Mouse (Mus musculus): ENCODE data around the gene Ptk6. TPM values are rescaled to one million over a fixed set of nuclear protein-coding genes. Genes with fewer than 3 reads are reported as not detected.

Ptk6 gene
- polyA plus RNA-seq, 1 experiment from 2014 or later, result 0.04 TPM

DNA sequence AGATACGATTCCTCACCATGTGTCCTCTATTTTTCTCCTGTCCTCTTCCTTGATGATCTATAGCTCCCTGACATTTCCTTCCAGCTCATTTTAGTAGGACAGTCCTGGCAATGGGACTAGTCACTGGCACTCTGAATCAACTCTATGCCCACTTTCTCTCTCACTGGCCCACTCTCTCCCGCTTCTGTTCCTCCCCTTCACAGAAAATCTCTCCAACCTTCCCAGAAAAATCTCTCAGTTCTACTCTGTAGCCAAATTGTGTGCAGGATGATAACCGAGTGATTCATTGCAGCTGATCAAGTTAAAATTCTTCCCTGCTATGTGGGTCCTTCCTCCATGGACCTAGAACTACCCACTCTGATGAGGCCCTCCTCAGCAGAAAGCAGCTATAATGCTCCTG, 27.9 kb downstream of the Ptk6 start:
- no peak for ATAC-seq (ENCODE audit: insufficient number of reproducible peaks, low FRiP score, low TSS enrichment, low read depth)
- H3K9me3 ChIP-seq (ENCODE audit: control insufficient read depth, low read length), result no peaks in the 10 kb centered on the region
- no peaks in the 10 kb centered on the region for H3K36me3 ChIP-seq (ENCODE audit: control insufficient read depth, insufficient read depth, low read length)
- H3K27ac ChIP-seq (replicated peaks; ENCODE audit: low read depth, low read length), result no peak overlapping the region
- no peak for DNase-seq (ENCODE audit: low spot score)
- 88% methylated on average over 3 of the region's 3 CpGs for WGBS
- no peak overlapping the region for H3K4me3 ChIP-seq (ENCODE audit: low read depth, low read length)
- no peaks in the 10 kb centered on the region for H3K27me3 ChIP-seq (ENCODE audit: control insufficient read depth, insufficient read depth, low read length)
- H3K4me2 ChIP-seq (ENCODE audit: low read depth, severe bottlenecking), result no peak overlapping the region
- no peak overlapping the region for H3K9ac ChIP-seq (ENCODE audit: low read length)
- no peaks in the 10 kb centered on the region for H3K4me1 ChIP-seq (ENCODE audit: control insufficient read depth, insufficient read depth, low read length)

- H3K4me2 ChIP-seq (ENCODE audit: low read depth, severe bottlenecking), result no peak overlapping the region
- H3K4me1 ChIP-seq (ENCODE audit: control insufficient read depth, insufficient read depth, low read length), result no peaks in the 10 kb centered on the region
- no peak for ATAC-seq (ENCODE audit: insufficient number of reproducible peaks, low FRiP score, low TSS enrichment, low read depth)
- H3K27me3 ChIP-seq (ENCODE audit: control insufficient read depth, insufficient read depth, low read length), result no peaks in the 10 kb centered on the region
- 87% methylated on average over 5 of the region's 5 CpGs for WGBS
- DNase-seq (ENCODE audit: low spot score), result no peak
- H3K9ac ChIP-seq (ENCODE audit: low read length), result no peak overlapping the region
- no peak overlapping the region for H3K27ac ChIP-seq (replicated peaks; ENCODE audit: low read depth, low read length)
- no peaks in the 10 kb centered on the region for H3K36me3 ChIP-seq (ENCODE audit: control insufficient read depth, insufficient read depth, low read length)
- H3K9me3 ChIP-seq (ENCODE audit: control insufficient read depth, low read length), result no peaks in the 10 kb centered on the region
- no peak overlapping the region for H3K4me3 ChIP-seq (ENCODE audit: low read depth, low read length)
Measured at GRCm38 (mm10) chr2:181166469-181166868, 36.1 kb downstream of the Ptk6 start.

GRCm38 (mm10) chr2:181160821-181161220, 41.8 kb downstream of the Ptk6 start:
- H3K9ac ChIP-seq (ENCODE audit: low read length), result no peak overlapping the region
- H3K4me3 ChIP-seq (ENCODE audit: low read depth, low read length), result no peak overlapping the region
- DNase-seq (ENCODE audit: low spot score) (no peak), ATAC-seq (ENCODE audit: insufficient number of reproducible peaks, low FRiP score, low TSS enrichment, low read depth) (no peak)
- H3K9me3 ChIP-seq (ENCODE audit: control insufficient read depth, low read length), result no peaks in the 10 kb centered on the region
- H3K27me3 ChIP-seq (ENCODE audit: control insufficient read depth, insufficient read depth, low read length), result peaks cover 28% of the 10 kb centered on the region
- H3K27ac ChIP-seq (replicated peaks; ENCODE audit: low read depth, low read length), result no peak overlapping the region
- no peak overlapping the region for H3K4me2 ChIP-seq (ENCODE audit: low read depth, severe bottlenecking)
- WGBS, result 76% methylated on average over 4 of the region's 4 CpGs
- H3K36me3 ChIP-seq (ENCODE audit: control insufficient read depth, insufficient read depth, low read length), result no peaks in the 10 kb centered on the region
- 0 out of 2 replicates have a peak, but pooled peaks cover 3% of the 10 kb centered on the region for H3K4me1 ChIP-seq (ENCODE audit: control insufficient read depth, insufficient read depth, low read length)

- WGBS, result 0% methylated on average over 2 of the region's 2 CpGs
- Histone ChIP-seq H3K27ac (replicated peaks; ENCODE audit: low read depth, low read length) (no peak overlapping the region), H3K4me1 (ENCODE audit: control insufficient read depth, insufficient read depth, low read length) (0 out of 2 replicates have a peak, but pooled peaks cover 3% of the 10 kb centered on the region), H3K4me3 (ENCODE audit: low read depth, low read length) (no peak overlapping the region), H3K27me3 (ENCODE audit: control insufficient read depth, insufficient read depth, low read length) (peaks cover 37% of the 10 kb centered on the region), H3K4me2 (ENCODE audit: low read depth, severe bottlenecking) (no peak overlapping the region), H3K9ac (ENCODE audit: low read length) (no peak overlapping the region), H3K9me3 (ENCODE audit: control insufficient read depth, low read length) (no peaks in the 10 kb centered on the region), H3K36me3 (ENCODE audit: control insufficient read depth, insufficient read depth, low read length) (no peaks in the 10 kb centered on the region)
- no peak for DNase-seq (ENCODE audit: low spot score)
- no peak for ATAC-seq (ENCODE audit: insufficient number of reproducible peaks, low FRiP score, low TSS enrichment, low read depth)
Measured at GRCm38 (mm10) chr2:181159771-181160170, 42.8 kb downstream of the Ptk6 start.

DNA sequence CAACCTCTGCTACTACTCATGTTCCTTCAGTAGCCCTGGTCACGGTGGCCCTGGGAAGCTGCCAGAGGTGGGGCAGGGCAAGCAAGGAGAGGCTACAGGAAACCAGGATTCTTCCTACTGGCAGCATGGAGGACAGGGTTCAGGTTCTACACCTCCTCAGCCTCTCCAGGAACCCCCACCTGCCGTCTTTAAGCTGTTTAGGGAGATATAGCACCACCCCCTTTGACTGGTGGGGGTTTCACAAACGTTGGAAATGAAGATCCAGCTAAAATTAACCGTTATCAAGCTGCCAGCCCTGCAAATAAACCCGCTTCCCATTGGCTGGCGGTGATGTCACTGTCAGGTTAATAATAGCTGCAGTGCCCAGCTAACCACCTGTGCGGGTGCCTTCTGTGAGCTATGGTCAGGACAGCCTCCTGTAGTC, 43.5 kb downstream of the Ptk6 start:
- Histone ChIP-seq H3K27me3 (ENCODE audit: control insufficient read depth, insufficient read depth, low read length) (peaks cover 40% of the 10 kb centered on the region), H3K27ac (replicated peaks; ENCODE audit: low read depth, low read length) (no peak overlapping the region), H3K4me3 (ENCODE audit: low read depth, low read length) (no peak overlapping the region), H3K4me2 (ENCODE audit: low read depth, severe bottlenecking) (no peak overlapping the region), H3K4me1 (ENCODE audit: control insufficient read depth, insufficient read depth, low read length) (0 out of 2 replicates have a peak, but pooled peaks cover 3% of the 10 kb centered on the region), H3K36me3 (ENCODE audit: control insufficient read depth, insufficient read depth, low read length) (no peaks in the 10 kb centered on the region), H3K9me3 (ENCODE audit: control insufficient read depth, low read length) (no peaks in the 10 kb centered on the region), H3K9ac (ENCODE audit: low read length) (no peak overlapping the region)
- DNase-seq (ENCODE audit: low spot score), result no peak
- no peak for ATAC-seq (ENCODE audit: insufficient number of reproducible peaks, low FRiP score, low TSS enrichment, low read depth)
- 58% methylated on average over 7 of the region's 7 CpGs for whole genome bisulfite sequencing

DNA sequence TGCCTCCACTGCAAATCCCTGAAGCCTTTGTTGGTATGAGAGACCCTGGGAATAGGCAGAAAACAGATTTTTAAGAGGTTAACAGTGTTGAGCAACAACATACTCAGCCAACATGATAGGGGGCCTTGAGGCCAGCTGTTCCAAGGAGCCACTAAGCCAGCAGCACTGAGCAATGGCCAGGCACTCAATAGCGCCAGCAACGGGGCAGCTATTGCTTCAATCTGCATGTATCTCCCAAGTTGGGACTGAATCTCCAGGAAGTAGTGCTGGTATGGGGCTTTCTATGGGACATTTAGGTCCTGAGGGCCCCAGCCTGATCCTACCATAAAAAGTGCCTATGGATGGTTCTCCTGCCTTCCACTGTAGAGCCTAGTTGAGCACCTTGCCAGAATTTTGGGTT, 44.1 kb downstream of the Ptk6 start:
- DNase-seq (ENCODE audit: low spot score) (no peak), ATAC-seq (ENCODE audit: insufficient number of reproducible peaks, low FRiP score, low TSS enrichment, low read depth) (no peak)
- Histone ChIP-seq H3K9ac (ENCODE audit: low read length) (no peak overlapping the region), H3K9me3 (ENCODE audit: control insufficient read depth, low read length) (no peaks in the 10 kb centered on the region), H3K4me3 (ENCODE audit: low read depth, low read length) (no peak overlapping the region), H3K4me2 (ENCODE audit: low read depth, severe bottlenecking) (no peak overlapping the region), H3K36me3 (ENCODE audit: control insufficient read depth, insufficient read depth, low read length) (no peaks in the 10 kb centered on the region), H3K4me1 (ENCODE audit: control insufficient read depth, insufficient read depth, low read length) (0 out of 2 replicates have a peak, but pooled peaks cover 3% of the 10 kb centered on the region), H3K27ac (replicated peaks; ENCODE audit: low read depth, low read length) (no peak overlapping the region), H3K27me3 (ENCODE audit: control insufficient read depth, insufficient read depth, low read length) (peaks cover 40% of the 10 kb centered on the region)
- WGBS, result 89% methylated on average over 2 of the region's 2 CpGs

DNA sequence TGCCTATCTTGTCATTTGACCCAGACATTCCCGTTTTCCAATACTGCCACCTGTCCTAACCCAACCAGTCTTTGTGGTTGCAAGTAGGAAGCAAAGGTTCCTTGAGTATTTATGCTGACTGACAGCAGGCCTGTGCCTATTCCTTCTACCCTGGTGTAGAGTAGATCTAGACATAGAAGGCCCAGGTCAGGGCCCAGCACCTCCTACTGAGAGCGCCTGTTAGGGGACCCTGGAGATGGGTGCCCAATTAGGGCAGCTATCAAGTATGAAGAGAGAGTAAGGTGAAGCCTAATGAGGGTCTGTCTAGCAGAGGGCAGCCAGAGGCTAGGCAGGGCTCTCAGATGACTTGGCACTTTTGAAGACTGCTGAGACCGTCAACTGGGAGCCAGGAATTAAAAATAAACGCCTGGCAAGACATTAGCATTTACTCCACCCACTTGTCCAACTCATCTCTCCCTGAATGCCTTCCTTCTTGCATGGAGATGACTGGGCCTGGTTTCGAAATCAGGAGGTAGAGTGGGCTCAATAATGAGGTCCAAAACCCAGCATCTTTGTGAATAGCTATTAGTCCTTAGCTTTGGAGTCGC, 44.8 kb downstream of the Ptk6 start:
- Histone ChIP-seq H3K9me3 (ENCODE audit: control insufficient read depth, low read length) (no peaks in the 10 kb centered on the region), H3K36me3 (ENCODE audit: control insufficient read depth, insufficient read depth, low read length) (no peaks in the 10 kb centered on the region), H3K27me3 (ENCODE audit: control insufficient read depth, insufficient read depth, low read length) (peaks cover 40% of the 10 kb centered on the region), H3K27ac (replicated peaks; ENCODE audit: low read depth, low read length) (no peak overlapping the region), H3K4me3 (ENCODE audit: low read depth, low read length) (no peak overlapping the region), H3K9ac (ENCODE audit: low read length) (no peak overlapping the region), H3K4me1 (ENCODE audit: control insufficient read depth, insufficient read depth, low read length) (0 out of 2 replicates have a peak, but pooled peaks cover 3% of the 10 kb centered on the region), H3K4me2 (ENCODE audit: low read depth, severe bottlenecking) (no peak overlapping the region)
- 81% methylated on average over 6 of the region's 6 CpGs for WGBS
- ATAC-seq (ENCODE audit: insufficient number of reproducible peaks, low FRiP score, low TSS enrichment, low read depth), result no peak
- DNase-seq (ENCODE audit: low spot score), result no peak

DNA sequence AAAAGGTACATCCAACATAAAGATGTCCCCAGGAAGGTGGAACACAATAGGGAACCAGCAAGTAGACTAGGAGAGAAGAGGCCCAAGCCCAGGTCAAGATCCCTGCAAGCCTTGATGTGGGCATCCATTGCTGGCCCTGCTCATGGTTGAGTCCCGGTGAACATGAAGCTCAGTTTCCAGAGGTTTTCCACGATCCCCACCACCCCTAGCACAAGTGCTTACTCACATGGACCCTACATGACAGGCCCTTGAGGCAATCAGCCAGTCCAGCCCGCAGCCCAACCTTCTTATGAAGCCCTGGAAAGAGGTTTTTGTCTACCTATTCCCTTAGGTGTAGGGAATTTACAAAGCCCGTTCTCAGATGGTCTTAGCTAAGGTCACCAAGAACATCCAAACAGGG, 45.4 kb downstream of the Ptk6 start:
- Histone ChIP-seq H3K9ac (ENCODE audit: low read length) (no peak overlapping the region), H3K9me3 (ENCODE audit: control insufficient read depth, low read length) (no peaks in the 10 kb centered on the region), H3K36me3 (ENCODE audit: control insufficient read depth, insufficient read depth, low read length) (no peaks in the 10 kb centered on the region), H3K4me1 (ENCODE audit: control insufficient read depth, insufficient read depth, low read length) (0 out of 2 replicates have a peak, but pooled peaks cover 3% of the 10 kb centered on the region), H3K27me3 (ENCODE audit: control insufficient read depth, insufficient read depth, low read length) (peaks cover 40% of the 10 kb centered on the region), H3K4me3 (ENCODE audit: low read depth, low read length) (no peak overlapping the region), H3K4me2 (ENCODE audit: low read depth, severe bottlenecking) (no peak overlapping the region), H3K27ac (replicated peaks; ENCODE audit: low read depth, low read length) (no peak overlapping the region)
- 75% methylated on average over 4 of the region's 4 CpGs for WGBS
- DNase-seq (ENCODE audit: low spot score), result no peak
- no peak for ATAC-seq (ENCODE audit: insufficient number of reproducible peaks, low FRiP score, low TSS enrichment, low read depth)
